Mouse (Mus musculus) ovary, adult 18-20 months (tissue): ENCODE data around the gene Dnaaf1.
A peak's percentile ranks its signal among the peaks of the same experiment; 100 is the strongest.

ENCODE experiments used
- DNase-seq: peaks from one replicate; pipeline ENCODE4 v3.0.0; 2022; ENCODE audit warnings: low spot score, mixed read lengths

Dnaaf1 gene

GRCm38 (mm10) chr8:119623061-119623460 lies 48.0 kb downstream of the Dnaaf1 start:
- no peak for DNase-seq

- DNase-seq, result no peak
These were observed 48.7 kb downstream of the Dnaaf1 start for GRCm38 (mm10) chr8:119623744-119624143.

- no peak for DNase-seq
These were observed 49.9 kb downstream of the Dnaaf1 start for GRCm38 (mm10) chr8:119624916-119625315.

GRCm38 (mm10) chr8:119625788-119626187 lies 50.8 kb downstream of the Dnaaf1 start:
- no peak for DNase-seq

GRCm38 (mm10) chr8:119627199-119627598 lies 52.2 kb downstream of the Dnaaf1 start:
- DNase-seq, result no peak

- DNase-seq, result no peak
These were observed 52.8 kb downstream of the Dnaaf1 start for GRCm38 (mm10) chr8:119627613-119628359.

GRCm38 (mm10) chr8:119630841-119631240 lies 55.8 kb downstream of the Dnaaf1 start:
- no peak for DNase-seq

GRCm38 (mm10) chr8:119632246-119632645 lies 57.2 kb downstream of the Dnaaf1 start:
- DNase-seq, result no peak

GRCm38 (mm10) chr8:119632909-119633308 lies 57.9 kb downstream of the Dnaaf1 start:
- no peak for DNase-seq

- no peak for DNase-seq
These were observed 59.7 kb downstream of the Dnaaf1 start for GRCm38 (mm10) chr8:119634616-119635336.

GRCm38 (mm10) chr8:119635378-119635777 lies 60.3 kb downstream of the Dnaaf1 start, which contains the start of gene Kcng4:
Gene Kcng4 (minus strand): TSS chr8:119635680.
- DNase-seq, result no peak

GRCm38 (mm10) chr8:119635958-119636357 lies 60.9 kb downstream of the Dnaaf1 start:
- no peak for DNase-seq

GRCm38 (mm10) chr8:119636766-119637165 lies 61.7 kb downstream of the Dnaaf1 start:
- no peak for DNase-seq

GRCm38 (mm10) chr8:119637381-119637780 lies 62.3 kb downstream of the Dnaaf1 start:
- DNase-seq, result no peak

GRCm38 (mm10) chr8:119638261-119638660 lies 63.2 kb downstream of the Dnaaf1 start:
- DNase-seq, result no peak

- DNase-seq, result no peak
These were observed 64.8 kb downstream of the Dnaaf1 start for GRCm38 (mm10) chr8:119639798-119640197.

- DNase-seq, result peak; percentile 63
These were observed 66.0 kb downstream of the Dnaaf1 start for GRCm38 (mm10) chr8:119641058-119641457.

GRCm38 (mm10) chr8:119642960-119643359 lies 67.9 kb downstream of the Dnaaf1 start:
- no peak for DNase-seq

GRCm38 (mm10) chr8:119644429-119644960 lies 69.5 kb downstream of the Dnaaf1 start:
- DNase-seq, result no peak

- DNase-seq, result no peak
These were observed 70.1 kb downstream of the Dnaaf1 start for GRCm38 (mm10) chr8:119644981-119645597.

GRCm38 (mm10) chr8:119646197-119646596 lies 71.2 kb downstream of the Dnaaf1 start:
- no peak for DNase-seq

- DNase-seq, result no peak
These were observed 71.8 kb downstream of the Dnaaf1 start for GRCm38 (mm10) chr8:119646846-119647245.
